Mouse (Mus musculus) liver, postnatal 0 days (tissue): ENCODE data around the gene Stk32b.

ENCODE experiments used
- CTCF ChIP-seq: sonication (generic); IDR thresholded peaks from 2 replicates; pipeline ENCODE4 v1.5.1; 2016; ENCODE audit warnings: antibody characterized with exemption, low read depth
- EP300 ChIP-seq: IDR thresholded peaks from 2 replicates; pipeline ENCODE4 v1.6.1; 2016; ENCODE audit warnings: antibody characterized with exemption, low read depth, mild to moderate bottlenecking

GRCm38 (mm10) chr5:37598271-37598670, 118.7 kb downstream of the Stk32b start:
- no peak for TF ChIP-seq CTCF
- no peak for TF ChIP-seq EP300
